Mouse (Mus musculus): ENCODE measurements around the gene Olfr720. TPM values are rescaled to one million over a fixed set of nuclear protein-coding genes. Genes with fewer than 3 reads are reported as not detected.

The Olfr720 gene
- not detected for total RNA-seq (2021)
- long read RNA-seq, experiment 1 = 0 reads
- long read RNA-seq, experiment 2 = 0 reads

- no peak for TF ChIP-seq CTCF (conservative IDR thresholded peaks at IDR 0.05)
- Histone ChIP-seq H3K27ac (no peak within 1 kb of the TSS), H3K4me3 (no peak within 1 kb of the TSS)
- no peak for DNase-seq (ENCODE audit: low spot score in 2 of 2)
Measured at GRCm38 (mm10) chr14:14186738-14187137, at the start of gene Olfr720. Gene Olfr720, minus strand, starts transcription at chr14:14186838.

Other genes with a start within 250 kb of the Olfr720 start
- 10 to 100 TPM; 25.7 to 31.6 TPM for gene Atxn7, start 225.4 kb downstream of the Olfr720 start, total RNA-seq (2021)
- 10 to 100 TPM; 92.5 to 96.8 TPM for gene Thoc7, start 225.0 kb downstream of the Olfr720 start, total RNA-seq (2021)
- 100 to 1,000 TPM; 120 to 127 TPM for gene Psmd6, start 65.9 kb downstream of the Olfr720 start, total RNA-seq (2021)
- gene Olfr31, start 136.0 kb upstream of the Olfr720 start, total RNA-seq (2021) = not detected
- gene Il3ra, start 159.4 kb upstream of the Olfr720 start, total RNA-seq (2021) = 1 to 10 TPM; 3.4 to 5.0 TPM
- not detected for gene Olfr721-ps1, start 214.5 kb upstream of the Olfr720 start, total RNA-seq (2021)

Data from layer of hippocampus, adult 2 months (tissue).